Mouse (Mus musculus) c-Kit-positive CD71-positive TER-119-negative erythroid progenitor cells, embryonic 14.5 days (primary cell): Measurements from ENCODE around the gene Abcb11.

ENCODE experiments used
- DNase-seq: peaks from one replicate; pipeline ENCODE4 v3.0.0-alpha.2; 2013; ENCODE audit warnings: low read depth

The Abcb11 gene

GRCm38 (mm10) chr2:69264069-69264618 is 78.3 kb downstream of the Abcb11 start:
- no peak for DNase-seq

GRCm38 (mm10) chr2:69248221-69248755 is 94.1 kb downstream of the Abcb11 start:
- DNase-seq, result no peak

- DNase-seq, result no peak
These were observed 95.3 kb downstream of the Abcb11 start for GRCm38 (mm10) chr2:69247081-69247480.

GRCm38 (mm10) chr2:69244924-69245323 is 97.5 kb downstream of the Abcb11 start:
- DNase-seq, result no peak

- DNase-seq, result no peak
These were observed 103.1 kb downstream of the Abcb11 start for GRCm38 (mm10) chr2:69239315-69239714.

GRCm38 (mm10) chr2:69234976-69235678 is 107.3 kb downstream of the Abcb11 start:
- no peak for DNase-seq

- DNase-seq, result no peak
These were observed 110.3 kb downstream of the Abcb11 start for GRCm38 (mm10) chr2:69232101-69232500.

- DNase-seq, result no peak
These were observed 112.3 kb downstream of the Abcb11 start for GRCm38 (mm10) chr2:69230137-69230536.

- no peak for DNase-seq
These were observed 113.8 kb downstream of the Abcb11 start for GRCm38 (mm10) chr2:69228635-69229034.

GRCm38 (mm10) chr2:69226876-69227275 is 115.5 kb downstream of the Abcb11 start:
- DNase-seq, result no peak

GRCm38 (mm10) chr2:69224724-69225123 is 117.7 kb downstream of the Abcb11 start:
- DNase-seq, result no peak

GRCm38 (mm10) chr2:69222815-69223214 is 119.6 kb downstream of the Abcb11 start:
- DNase-seq, result no peak

GRCm38 (mm10) chr2:69221868-69222416 is 120.5 kb downstream of the Abcb11 start:
- DNase-seq, result no peak

GRCm38 (mm10) chr2:69215242-69215641 is 127.2 kb downstream of the Abcb11 start:
- no peak for DNase-seq

GRCm38 (mm10) chr2:69212652-69213051 is 129.8 kb downstream of the Abcb11 start:
- DNase-seq, result no peak

- DNase-seq, result no peak
These were observed 131.6 kb downstream of the Abcb11 start, which contains the start of gene G6pc2 for GRCm38 (mm10) chr2:69210773-69211172. Gene G6pc2 (plus strand): TSS chr2:69211073.

GRCm38 (mm10) chr2:69209684-69210083 is 132.7 kb downstream of the Abcb11 start:
- DNase-seq, result no peak

GRCm38 (mm10) chr2:69206523-69206922 is 135.9 kb downstream of the Abcb11 start:
- no peak for DNase-seq

GRCm38 (mm10) chr2:69205791-69206351 is 136.5 kb downstream of the Abcb11 start, which contains the start of gene Spc25:
Gene Spc25 (minus strand): TSS chr2:69206194.
- peak; percentile 91 for DNase-seq

GRCm38 (mm10) chr2:69205185-69205584 is 137.2 kb downstream of the Abcb11 start:
- DNase-seq, result no peak

GRCm38 (mm10) chr2:69193555-69193954 is 148.9 kb downstream of the Abcb11 start:
- DNase-seq, result no peak

- DNase-seq, result no peak
These were observed 151.4 kb downstream of the Abcb11 start for GRCm38 (mm10) chr2:69191059-69191458.

- no peak for DNase-seq
These were observed 153.2 kb downstream of the Abcb11 start for GRCm38 (mm10) chr2:69189222-69189621.
